Mouse (Mus musculus) ES-Bruce4 (cell line): ENCODE results near the gene 4933400A11Rik. TPM values are rescaled to one million over a fixed set of nuclear protein-coding genes. Genes with fewer than 3 reads are reported as not detected.

Experiments
- H3K27ac ChIP-seq: 2 replicates; pipeline ENCODE4 v1.5.1; 2012; ENCODE audit warnings: low read length, inconsistent platforms; ENCODE audit not compliant: insufficient read depth
- H3K27me3 ChIP-seq: 2 replicates; pipeline ENCODE4 v1.6.1; 2012; ENCODE audit warnings: mild to moderate bottlenecking, low read length, inconsistent platforms; ENCODE audit not compliant: control insufficient read depth, poor library complexity, insufficient read depth, severe bottlenecking
- H3K36me3 ChIP-seq: 2 replicates; pipeline ENCODE4 v1.6.1; 2012; ENCODE audit warnings: inconsistent platforms, mild to moderate bottlenecking, low read length, moderate library complexity; ENCODE audit not compliant: control insufficient read depth, poor library complexity, insufficient read depth, severe bottlenecking
- H3K4me1 ChIP-seq: one replicate; pipeline ENCODE4 v1.8.1; 2011; ENCODE audit warnings: low read length; ENCODE audit not compliant: control insufficient read depth, insufficient read depth
- H3K4me3 ChIP-seq: 2 replicates; pipeline ENCODE4 v1.5.1; 2011; ENCODE audit warnings: low read depth, mild to moderate bottlenecking, low read length
- H3K9ac ChIP-seq: 2 replicates; pipeline ENCODE4 v1.6.1; 2012; ENCODE audit warnings: low read depth, mild to moderate bottlenecking, inconsistent platforms; ENCODE audit not compliant: poor library complexity, severe bottlenecking
- H3K9me3 ChIP-seq: replicated peaks from 2 replicates; pipeline ENCODE4 v1.6.1; 2012; ENCODE audit warnings: mild to moderate bottlenecking, low read length, inconsistent platforms; ENCODE audit not compliant: control insufficient read depth, poor library complexity, insufficient read depth, severe bottlenecking
- CTCF ChIP-seq: IDR thresholded peaks from one replicate; pipeline ENCODE4 v1.8.1; 2011; ENCODE audit warnings: low read depth, low read length
- EP300 ChIP-seq: IDR thresholded peaks from 2 replicates; pipeline ENCODE4 v1.6.1; 2011; ENCODE audit warnings: low read depth, low read length; ENCODE audit not compliant: insufficient read depth
- POLR2A ChIP-seq: IDR thresholded peaks from one replicate; pipeline ENCODE4 v1.8.1; 2011; ENCODE audit warnings: low read length; ENCODE audit not compliant: insufficient read depth
- polyA plus RNA-seq: library from polyadenylated mRNA; stranded (reverse); fragments of >200 nt; gene quantifications from 2 replicates; pipeline ENCODE4 v1.2.4, GENCODE M21; 2011; ENCODE audit warnings: low read depth; ENCODE audit not compliant: missing spikeins, insufficient read depth, insufficient read length

The 4933400A11Rik gene
- not detected in 2 replicates for polyA plus RNA-seq

- Histone ChIP-seq H3K9ac (no peak within 1 kb of the TSS), H3K4me1 (no peaks in the 10 kb centered on the region), H3K27ac (no peak within 1 kb of the TSS), H3K9me3 (no peaks in the 10 kb centered on the region), H3K27me3 (no peaks in the 10 kb centered on the region), H3K36me3 (no peaks in the 10 kb centered on the region), H3K4me3 (no peak within 1 kb of the TSS)
- no peak for TF ChIP-seq CTCF
- no peak for TF ChIP-seq POLR2A
- TF ChIP-seq EP300: no peak
Observed at GRCm38 (mm10) chrX:169779535-169779934, at the start of gene 4933400A11Rik. Gene 4933400A11Rik (minus strand): TSS chrX:169779635.

GRCm38 (mm10) chrX:169828136-169828535 is 48.7 kb upstream of the 4933400A11Rik start:
- no peaks in the 10 kb centered on the region for H3K27me3 ChIP-seq
- H3K27ac ChIP-seq: no peak overlapping the region
- H3K4me1 ChIP-seq: peaks cover 1% of the 10 kb centered on the region
- no peaks in the 10 kb centered on the region for H3K9me3 ChIP-seq
- H3K4me3 ChIP-seq: no peak overlapping the region
- TF ChIP-seq EP300 (no peak), CTCF (no peak), POLR2A (no peak)
- no peaks in the 10 kb centered on the region for H3K36me3 ChIP-seq
- no peak overlapping the region for H3K9ac ChIP-seq

GRCm38 (mm10) chrX:169827720-169828119 is 48.3 kb upstream of the 4933400A11Rik start:
- no peak overlapping the region for H3K9ac ChIP-seq
- no peaks in the 10 kb centered on the region for H3K27me3 ChIP-seq
- no peaks in the 10 kb centered on the region for H3K36me3 ChIP-seq
- H3K4me1 ChIP-seq: peaks cover 1% of the 10 kb centered on the region
- no peak for TF ChIP-seq POLR2A
- no peak for TF ChIP-seq CTCF
- no peak for TF ChIP-seq EP300
- H3K4me3 ChIP-seq: no peak overlapping the region
- no peak overlapping the region for H3K27ac ChIP-seq
- no peaks in the 10 kb centered on the region for H3K9me3 ChIP-seq

GRCm38 (mm10) chrX:169826947-169827346 is 47.5 kb upstream of the 4933400A11Rik start:
- Histone ChIP-seq H3K4me3 (no peak overlapping the region), H3K4me1 (peaks cover 1% of the 10 kb centered on the region), H3K9me3 (no peaks in the 10 kb centered on the region), H3K9ac (no peak overlapping the region), H3K27ac (no peak overlapping the region), H3K27me3 (no peaks in the 10 kb centered on the region), H3K36me3 (no peaks in the 10 kb centered on the region)
- TF ChIP-seq EP300 (no peak), POLR2A (no peak), CTCF (no peak)

- H3K9me3 ChIP-seq: no peaks in the 10 kb centered on the region
- H3K4me1 ChIP-seq: no peaks in the 10 kb centered on the region
- no peak for TF ChIP-seq POLR2A
- no peak for TF ChIP-seq EP300
- no peak for TF ChIP-seq CTCF
Observed at GRCm38 (mm10) chrX:169813673-169814072, 34.2 kb upstream of the 4933400A11Rik start.

GRCm38 (mm10) chrX:169811783-169812182 is 32.3 kb upstream of the 4933400A11Rik start:
- Histone ChIP-seq H3K27me3 (no peaks in the 10 kb centered on the region), H3K9ac (no peak overlapping the region), H3K9me3 (no peaks in the 10 kb centered on the region), H3K36me3 (no peaks in the 10 kb centered on the region), H3K4me1 (no peaks in the 10 kb centered on the region), H3K4me3 (no peak overlapping the region), H3K27ac (no peak overlapping the region)
- TF ChIP-seq EP300 (no peak), POLR2A (no peak), CTCF (no peak)

More at GRCm38 (mm10) chrX:169813673-169814072, 34.2 kb upstream of the 4933400A11Rik start:
- Histone ChIP-seq H3K27ac (no peak overlapping the region), H3K4me3 (no peak overlapping the region), H3K27me3 (no peaks in the 10 kb centered on the region), H3K36me3 (no peaks in the 10 kb centered on the region), H3K9ac (no peak overlapping the region)
